Mouse (Mus musculus): ENCODE measurements around the gene Olfr600. TPM values are rescaled to one million over a fixed set of nuclear protein-coding genes. Genes with fewer than 3 reads are reported as not detected.
"Not testable (repeated sequence)": the region's sequence is repeated elsewhere in the genome, so short reads cannot be mapped to it uniquely, and the experiment has no call there.

Olfr600 gene
- total RNA-seq (2021), result not detected
- long read RNA-seq, experiment 1, result 0 reads
- long read RNA-seq, experiment 2, result 0 reads

DNA sequence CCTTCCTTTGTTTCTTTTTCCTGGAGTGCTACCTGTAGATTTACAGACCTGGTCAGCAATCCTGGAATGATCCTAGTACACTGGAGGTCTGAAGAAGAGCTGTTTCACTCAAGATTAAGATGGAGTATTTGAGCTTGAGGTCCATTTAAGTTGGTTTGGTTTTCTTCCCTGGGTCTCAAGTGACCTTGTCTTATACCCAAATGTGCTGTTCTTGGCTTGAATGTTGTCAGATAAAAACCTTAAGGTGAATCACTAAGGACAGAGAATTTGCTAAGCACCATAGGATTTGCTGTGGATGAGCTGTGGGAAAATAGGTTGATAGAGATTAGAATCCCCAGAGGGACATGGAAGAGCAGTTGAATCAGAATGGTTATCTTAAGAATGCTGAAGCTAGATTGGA is at the start of gene Olfr600:
TSS of gene Olfr600 (minus strand) at position 101 of the 400 bp plus-strand sequence.
- no peak for DNase-seq

DNA sequence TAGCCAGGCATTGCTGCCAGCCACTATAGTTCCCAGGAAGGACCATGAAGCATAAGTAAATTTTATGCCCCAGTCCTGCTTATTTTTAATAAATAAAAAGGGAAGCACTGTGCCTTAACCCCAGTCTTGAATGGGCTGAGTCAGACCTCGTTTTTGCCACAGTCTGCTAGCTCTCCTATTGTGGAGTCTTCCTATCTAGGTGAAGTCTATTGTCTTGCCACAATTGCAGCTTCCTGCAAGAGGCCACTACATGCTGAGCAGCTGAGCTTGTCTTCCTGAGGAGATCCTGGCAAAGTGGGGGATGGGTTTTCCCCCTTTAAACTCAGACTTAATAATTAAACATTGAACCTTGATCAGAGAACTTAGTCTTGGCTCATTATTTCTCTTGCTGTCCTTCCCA is 49.5 kb upstream of the Olfr600 start:
- no peak for DNase-seq
- intact Hi-C loops (cut with DNase I), result no loop called here

More for the DNA sequence above, at the start of gene Olfr600:
- intact Hi-C loops (cut with DNase I), result no loop called here

- intact Hi-C loops (cut with DNase I), result no loop called here
- no peak for DNase-seq
Observed at GRCm38 (mm10) chr7:103397758-103398157, 48.3 kb upstream of the Olfr600 start.

DNA sequence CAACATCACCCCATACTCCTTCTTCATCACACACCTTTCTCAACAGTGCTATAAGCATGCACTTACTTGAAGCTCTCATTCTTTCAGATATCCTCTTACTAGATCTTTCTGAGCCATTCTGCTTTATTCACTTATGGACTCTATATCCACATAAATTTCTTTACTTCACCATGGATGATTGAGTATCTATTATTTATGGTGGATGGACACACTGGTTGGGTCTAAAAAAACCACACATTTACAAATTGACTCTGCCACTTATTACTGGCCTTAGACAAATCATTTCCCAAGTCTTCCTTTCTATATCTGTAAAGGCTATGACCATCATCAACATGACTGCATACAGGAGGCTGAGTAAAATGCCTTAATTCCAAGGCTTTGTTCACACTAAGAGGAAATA is 36.6 kb upstream of the Olfr600 start, which contains the start of gene Olfr603:
TSS of gene Olfr603 (minus strand) at position 101 of the 400 bp plus-strand sequence.
- DNase-seq, result no peak
- intact Hi-C loops (cut with DNase I), result no loop called here

DNA sequence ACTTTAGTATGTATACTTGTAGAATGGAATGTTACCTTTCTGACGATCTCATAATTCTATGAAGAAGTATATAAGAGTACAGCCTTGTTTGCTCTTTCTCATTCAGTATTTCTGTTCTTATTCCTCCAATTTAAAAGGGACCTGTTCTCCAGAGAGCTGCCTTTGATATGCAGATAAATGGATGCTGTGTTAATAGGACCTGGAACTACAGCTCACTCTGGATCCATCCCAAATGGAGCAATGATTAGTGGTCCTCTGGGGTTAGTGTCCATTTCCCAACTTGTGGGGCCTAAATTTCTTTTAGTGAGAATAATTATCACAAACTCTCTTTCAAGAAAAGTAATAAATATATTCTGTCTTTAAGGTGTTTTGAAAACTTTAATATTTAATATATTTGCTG is 13.1 kb upstream of the Olfr600 start, which contains the start of gene Olfr601:
TSS of gene Olfr601 (minus strand) at position 101 of the 400 bp plus-strand sequence.
- no peak for DNase-seq
- intact Hi-C loops (cut with DNase I), result no loop called here

DNA sequence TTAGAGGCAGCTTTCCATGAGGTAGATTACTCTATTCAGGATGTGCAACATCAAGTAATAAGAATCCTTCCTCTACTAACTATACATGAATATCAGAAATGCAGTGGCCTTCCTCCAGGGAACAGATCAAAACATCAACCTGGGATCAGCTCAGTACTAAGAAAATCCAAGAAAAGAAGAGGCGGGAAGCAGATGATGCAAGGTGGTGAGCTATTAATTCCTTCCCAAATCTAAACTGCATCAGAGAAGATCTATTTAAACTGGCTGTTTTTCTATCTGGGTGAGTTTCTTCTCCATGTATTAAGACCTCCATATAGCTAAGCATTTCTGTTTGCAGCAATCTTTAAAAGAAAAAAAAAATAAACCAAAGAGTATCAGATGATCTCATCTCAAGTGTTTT is 13.9 kb downstream of the Olfr600 start, which contains the start of gene Olfr599:
TSS of gene Olfr599 (plus strand) at position 301 of the 400 bp plus-strand sequence.
- DNase-seq, result no peak
- intact Hi-C loops (cut with DNase I), result no loop called here

GRCm38 (mm10) chr7:103323268-103323667 is 26.2 kb downstream of the Olfr600 start, which contains the start of gene Olfr598:
Olfr598 (plus strand) TSS chr7:103323568.
- no peak for DNase-seq
- intact Hi-C loops (cut with DNase I), result no loop called here

DNA sequence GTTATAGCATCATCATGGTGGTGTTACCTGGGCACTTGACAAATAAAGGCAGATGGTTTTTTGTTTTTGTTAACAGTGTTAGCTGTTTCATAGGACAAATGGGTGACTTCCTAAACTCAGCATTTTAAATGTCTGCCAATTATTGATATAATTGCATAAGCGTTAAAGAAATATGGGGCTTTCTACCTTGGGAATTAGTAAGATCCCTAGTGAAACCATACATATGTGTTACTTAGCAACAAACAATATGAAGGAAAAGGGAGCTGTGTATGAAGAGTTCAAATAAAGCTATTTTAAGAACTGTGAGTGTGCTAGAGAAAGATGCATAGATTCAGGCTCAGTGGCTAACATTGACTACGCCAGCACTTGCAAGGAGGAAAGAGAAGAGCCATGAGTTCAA is 33.5 kb downstream of the Olfr600 start, which contains the start of gene Olfr597:
TSS of gene Olfr597 (plus strand) at position 301 of the 400 bp plus-strand sequence.
- DNase-seq; intact Hi-C loops (cut with DNase I): not testable (repeated sequence)

- DNase-seq; intact Hi-C loops (cut with DNase I): not testable (repeated sequence)
Observed at GRCm38 (mm10) chr7:103305348-103305747, 44.1 kb downstream of the Olfr600 start, which contains the start of gene Olfr596. Olfr596 (plus strand) TSS chr7:103305648.

Other genes with a start within 250 kb of the Olfr600 start
- gene Olfr586, start 224.0 kb downstream of the Olfr600 start, total RNA-seq (2021), result not detected
- not detected for gene Olfr588-ps1, start 208.8 kb downstream of the Olfr600 start, total RNA-seq (2021)
- gene Olfr589, start 193.3 kb downstream of the Olfr600 start, total RNA-seq (2021), result not detected
- gene Olfr591, start 171.3 kb downstream of the Olfr600 start, total RNA-seq (2021), result not detected
- not detected for gene Olfr592, start 164.9 kb downstream of the Olfr600 start, total RNA-seq (2021)
- gene Olfr593, start 137.8 kb downstream of the Olfr600 start, total RNA-seq (2021), result not detected
- gene Olfr594, start 132.7 kb downstream of the Olfr600 start, total RNA-seq (2021), result not detected
- gene Usp17ld, start 97.2 kb downstream of the Olfr600 start, total RNA-seq (2021), result not detected
- not detected for gene Olfr596, start 44.0 kb downstream of the Olfr600 start, total RNA-seq (2021)
- not detected for gene Olfr597, start 33.4 kb downstream of the Olfr600 start, total RNA-seq (2021)
- gene Olfr598, start 26.1 kb downstream of the Olfr600 start, total RNA-seq (2021), result not detected
- gene Olfr599, start 13.8 kb downstream of the Olfr600 start, total RNA-seq (2021), result not detected
- not detected for gene Olfr601, start 13.0 kb upstream of the Olfr600 start, total RNA-seq (2021)
- not detected for gene Olfr603, start 36.5 kb upstream of the Olfr600 start, total RNA-seq (2021)
- not detected for gene Usp17lc, start 65.4 kb upstream of the Olfr600 start, total RNA-seq (2021)
- gene Olfr605, start 95.8 kb upstream of the Olfr600 start, total RNA-seq (2021), result not detected
- not detected for gene Olfr606, start 99.4 kb upstream of the Olfr600 start, total RNA-seq (2021)
- gene Olfr607, start 114.5 kb upstream of the Olfr600 start, total RNA-seq (2021), result not detected
- gene Olfr608, start 120.2 kb upstream of the Olfr600 start, total RNA-seq (2021), result not detected
- gene Olfr609, start 148.4 kb upstream of the Olfr600 start, total RNA-seq (2021), result not detected
- gene Olfr610, start 162.5 kb upstream of the Olfr600 start, total RNA-seq (2021), result not detected
- not detected for gene Olfr611, start 171.2 kb upstream of the Olfr600 start, total RNA-seq (2021)
- not detected for gene Olfr612, start 193.0 kb upstream of the Olfr600 start, total RNA-seq (2021)
- not detected for gene Olfr613, start 198.4 kb upstream of the Olfr600 start, total RNA-seq (2021)
- gene Olfr615, start 206.4 kb upstream of the Olfr600 start, total RNA-seq (2021), result not detected
- gene Olfr616, start 219.5 kb upstream of the Olfr600 start, total RNA-seq (2021), result not detected
- gene Olfr617, start 223.4 kb upstream of the Olfr600 start, total RNA-seq (2021), result not detected
- not detected for gene Olfr618, start 240.4 kb upstream of the Olfr600 start, total RNA-seq (2021)

Data from gastrocnemius, postnatal 36 days (tissue).